8 mouse cellular contexts compared by ENCODE assay signal in the genomic region with DNA sequence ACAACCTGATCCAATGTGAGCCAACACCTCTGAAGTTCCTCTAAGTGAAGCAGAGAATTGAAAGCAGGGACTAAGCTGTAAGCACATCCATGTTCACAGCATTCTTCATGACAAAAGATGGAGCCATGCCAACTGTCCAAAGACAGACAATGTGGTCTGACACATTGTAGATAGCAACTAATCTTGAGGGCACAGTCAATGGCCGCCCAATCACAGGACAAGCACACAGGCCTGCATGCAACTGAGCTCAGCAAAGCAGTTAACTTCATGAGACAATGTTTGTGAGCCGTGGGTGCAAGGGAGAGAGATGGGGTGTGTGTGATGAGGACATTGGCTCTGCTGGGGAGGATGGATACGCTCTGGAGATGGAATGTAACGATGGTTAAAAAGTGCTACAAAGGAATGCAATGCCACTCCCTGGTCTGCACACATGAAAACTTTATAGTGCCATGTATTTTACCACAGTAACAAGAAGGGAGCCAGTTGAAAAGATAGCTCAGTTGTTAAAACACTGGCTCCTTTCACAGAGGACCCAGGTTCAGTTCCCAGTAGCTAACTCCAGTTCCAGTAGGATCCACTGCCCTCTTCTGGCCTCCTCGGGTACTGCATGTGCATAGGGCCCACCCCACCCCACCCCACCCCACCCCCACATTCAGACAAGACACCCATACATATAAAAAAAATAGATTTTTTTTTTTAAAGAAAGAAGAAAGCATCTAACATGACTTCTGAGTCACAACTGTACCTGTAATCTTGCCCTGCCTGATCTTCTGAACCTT. TPM values are rescaled to one million over a fixed set of nuclear protein-coding genes. Genes with fewer than 3 reads are reported as not detected.
DNase-seq lines count a peak whose midpoint lies in the region; ATAC-seq and TF ChIP-seq lines count a peak whose summit lies in the region.

No protein-coding gene starts in this region.

- POLR2A ChIA-PET in Patski (lab: Charles Lee), result no interaction called here

- no peak overlapping the region for H3K9ac ChIP-seq in kidney, embryonic 16.5 days (replicated peaks; ENCODE audit: low read length)

- H3K4me2 ChIP-seq in kidney, embryonic 16.5 days (replicated peaks; ENCODE audit: low read depth, low read length), result no peak overlapping the region

- no peaks in the 10 kb centered on the region for H3K9me3 ChIP-seq in kidney, embryonic 16.5 days (ENCODE audit: low read length)
- no peaks in the 10 kb centered on the region for H3K9me3 ChIP-seq in forebrain, embryonic 10.5 days

- TF ChIP-seq POLR2A in small intestine, adult 2 months (IDR thresholded peaks at IDR 0.05; ENCODE audit: low read depth, low read length), result no peak

- peaks cover 10% of the 10 kb centered on the region; the same call in 1 of the 2 replicates for H3K36me3 ChIP-seq in kidney, embryonic 16.5 days (ENCODE audit: insufficient read depth, low read length)
- H3K36me3 ChIP-seq in small intestine, adult 2 months (ENCODE audit: control insufficient read depth, insufficient read depth, low read length), result peaks cover 13% of the 10 kb centered on the region
- peaks cover 68% of the 10 kb centered on the region for H3K36me3 ChIP-seq in forebrain, embryonic 10.5 days (replicated peaks)

- no peak overlapping the region for H3K27ac ChIP-seq in kidney, embryonic 16.5 days (ENCODE audit: low read length)
- no peak overlapping the region for H3K27ac ChIP-seq in small intestine, adult 2 months (ENCODE audit: insufficient read depth, low read depth, low read length)
- no peak overlapping the region for H3K27ac ChIP-seq in forebrain, embryonic 10.5 days

- H3K4me3 ChIP-seq in kidney, embryonic 16.5 days (ENCODE audit: low read length), result no peak overlapping the region
- no peak overlapping the region for H3K4me3 ChIP-seq in small intestine, adult 2 months (ENCODE audit: low read depth, low read length)
- H3K4me3 ChIP-seq in forebrain, embryonic 10.5 days, result no peak overlapping the region

- DNase-seq in kidney, postnatal 10 days, result peak; percentile 29
- DNase-seq in Patski (ENCODE audit: low read depth, low spot score), result no peak
- peak; percentile 67 for DNase-seq in induced T-regulatory cell, adult 2 months (ENCODE audit: low read depth)
- no peak for DNase-seq in forebrain, embryonic 10.5 days (ENCODE audit: extremely low spot score, low spot score)
- no peak for DNase-seq in layer of hippocampus, postnatal 14 days (ENCODE audit: low spot score in 2 of 2)
- no peak for DNase-seq in frontal cortex, postnatal 10 days (ENCODE audit: low spot score in 2 of 2)

- H3K27me3 ChIP-seq in kidney, embryonic 16.5 days (ENCODE audit: insufficient read depth, low read length), result no peaks in the 10 kb centered on the region
- H3K27me3 ChIP-seq in Patski, result no peaks in the 10 kb centered on the region
- no peaks in the 10 kb centered on the region for H3K27me3 ChIP-seq in small intestine, adult 2 months (ENCODE audit: control insufficient read depth, insufficient read depth, low read length)
- H3K27me3 ChIP-seq in forebrain, embryonic 10.5 days (ENCODE audit: poor library complexity, severe bottlenecking), result no peaks in the 10 kb centered on the region

- 77% methylated on average over 5 of the region's 5 CpGs for WGBS in kidney, embryonic 16.5 days
- WGBS in small intestine, adult 2 months, result 77% methylated on average over 5 of the region's 5 CpGs
- WGBS in forebrain, embryonic 10.5 days, result 79% methylated on average over 5 of the region's 5 CpGs

- TF ChIP-seq CTCF in Patski (IDR thresholded peaks at IDR 0.05), result peak; percentile 56
- peak; percentile 53; the same call in 1 of the 2 replicates for TF ChIP-seq CTCF in small intestine, adult 2 months (IDR thresholded peaks at IDR 0.05; ENCODE audit: extremely low read depth, insufficient read length, insufficient replicate concordance, low read depth, low read length)

- in situ Hi-C loops in Patski (cut with MboI; ENCODE audit: low pct_unique_long_range_greater_than_20kb), result no loop called here

- no peak for ATAC-seq in kidney, embryonic 16.5 days (ENCODE audit: low FRiP score, low TSS enrichment)
- ATAC-seq in Patski, result no peak

- H3K4me1 ChIP-seq in kidney, embryonic 16.5 days (ENCODE audit: insufficient read depth, low read length), result no peaks in the 10 kb centered on the region
- H3K4me1 ChIP-seq in small intestine, adult 2 months (ENCODE audit: control insufficient read depth, insufficient read depth, insufficient read length, low read length), result no peaks in the 10 kb centered on the region
- no peaks in the 10 kb centered on the region for H3K4me1 ChIP-seq in forebrain, embryonic 10.5 days

- CTCF ChIA-PET in Patski (lab: Charles Lee), result interaction anchor here (0.7 to 2.4 kb wide), 5 partner anchors 11 to 290 kb away, joined by 3 to 9 read pairs (median 3); no protein-coding TSS in a partner anchor

RNA-seq across cellular contexts. Expression of gene Nup210, which starts 31.3 kb away (rescaled TPM):
- 26.4 and 29.4 TPM in 2 replicates for polyA plus RNA-seq in kidney, embryonic 16.5 days (2015; fragmentation: Nextera tagmentation; extraction: Ambion mirVana)
- 33.0 TPM for polyA plus RNA-seq in Patski (2021)
- polyA plus RNA-seq in small intestine, adult 2 months (2012; rRNA removed), result 25.9 and 28.9 TPM in 2 replicates
- polyA plus RNA-seq in forebrain, embryonic 10.5 days (2016; fragmentation: Nextera tagmentation; extraction: Ambion mirVana), result 38.6 and 41.6 TPM in 2 replicates
- 10 to 100 TPM; 26.2 to 30.0 TPM for total RNA-seq in layer of hippocampus, postnatal 14 days (2021)

Comparison
In these comparisons a context has a peak if more than half of its experiments do, and no peak if none do; other contexts are left out.
1. DNase-seq: peak in kidney, postnatal 10 days (single experiment) and induced T-regulatory cell, adult 2 months (single experiment); none in Patski (single experiment), forebrain, embryonic 10.5 days (single experiment), layer of hippocampus, postnatal 14 days (0 of 2) and frontal cortex, postnatal 10 days (0 of 2).